Mouse (Mus musculus): ENCODE results near the gene Gm12355.
"Not testable (repeated sequence)": the region's sequence is repeated elsewhere in the genome, so short reads cannot be mapped to it uniquely, and the experiment has no call there.

Gene Gm12355

GRCm38 (mm10) chr11:98625611-98626410 is at the start of gene Gm12355, which contains the start of gene Gsdma3:
Gene Gm12355 (minus strand): TSS chr11:98625661.
Gene Gsdma3 (plus strand): TSS chr11:98626360.
- DNase-seq, result no peak

- DNase-seq, result peak; percentile 66
Observed at GRCm38 (mm10) chr11:98673136-98673535, 47.7 kb upstream of the Gm12355 start.

GRCm38 (mm10) chr11:98672482-98672881 is 47.0 kb upstream of the Gm12355 start:
- no peak for DNase-seq

GRCm38 (mm10) chr11:98671857-98672256 is 46.4 kb upstream of the Gm12355 start:
- no peak for DNase-seq

GRCm38 (mm10) chr11:98671284-98671815 is 45.9 kb upstream of the Gm12355 start:
- no peak for DNase-seq

- no peak for DNase-seq
Observed at GRCm38 (mm10) chr11:98668984-98669383, 43.5 kb upstream of the Gm12355 start.

- no peak for DNase-seq
Observed at GRCm38 (mm10) chr11:98664091-98664490, 38.6 kb upstream of the Gm12355 start, which contains the start of gene Gsdma. Gene Gsdma (plus strand): TSS chr11:98664351.

- peak; percentile 48 for DNase-seq
Observed at GRCm38 (mm10) chr11:98660517-98660916, 35.1 kb upstream of the Gm12355 start.

- peak; percentile 58 for DNase-seq
Observed at GRCm38 (mm10) chr11:98655076-98655475, 29.6 kb upstream of the Gm12355 start.

GRCm38 (mm10) chr11:98646459-98646858 is 21.0 kb upstream of the Gm12355 start, which contains the start of gene Gsdma2:
Gene Gsdma2 (plus strand): TSS chr11:98646759.
- DNase-seq, result no peak

GRCm38 (mm10) chr11:98645946-98646345 is 20.5 kb upstream of the Gm12355 start:
- peak; percentile 30 for DNase-seq

- DNase-seq, result peak; percentile 12
Observed at GRCm38 (mm10) chr11:98644757-98645156, 19.3 kb upstream of the Gm12355 start.

- DNase-seq, result no peak
Observed at GRCm38 (mm10) chr11:98640091-98640490, 14.6 kb upstream of the Gm12355 start.

GRCm38 (mm10) chr11:98637501-98637900 is 12.0 kb upstream of the Gm12355 start:
- DNase-seq, result no peak

GRCm38 (mm10) chr11:98635312-98635970 is 10.0 kb upstream of the Gm12355 start:
- peak; percentile 12 for DNase-seq

GRCm38 (mm10) chr11:98630646-98631045 is 5.2 kb upstream of the Gm12355 start:
- no peak for DNase-seq

- no peak for DNase-seq
Observed at GRCm38 (mm10) chr11:98628706-98629105, 3.2 kb upstream of the Gm12355 start.

GRCm38 (mm10) chr11:98624381-98624780 is 1.1 kb downstream of the Gm12355 start:
- DNase-seq, result not testable (repeated sequence)

GRCm38 (mm10) chr11:98623981-98624380 is 1.5 kb downstream of the Gm12355 start:
- not testable (repeated sequence) for DNase-seq

GRCm38 (mm10) chr11:98620791-98621190 is 4.7 kb downstream of the Gm12355 start:
- no peak for DNase-seq

- DNase-seq, result peak; percentile 47
Observed at GRCm38 (mm10) chr11:98606763-98607162, 18.7 kb downstream of the Gm12355 start.

GRCm38 (mm10) chr11:98604911-98605310 is 20.6 kb downstream of the Gm12355 start:
- DNase-seq, result not testable (repeated sequence)

GRCm38 (mm10) chr11:98603953-98604352 is 21.5 kb downstream of the Gm12355 start:
- no peak for DNase-seq

Measured in kidney, postnatal 14 days (tissue).